Mouse (Mus musculus) hindbrain, embryonic 11.5 days (tissue): ENCODE measurements at regions not wholly inside any gene's neighbourhood (a gene's known extent, or its start where the extent isn't known, plus 50 kb on each side); places are given as distances from the start of the nearest gene placed in this dataset.

Experiments used
- ATAC-seq: fragments of 200-750 bp; cut with Nextera tagmentation; 2 replicates; pipeline ENCODE4 v1.8.0; 2017; ENCODE audit warnings: mild to moderate bottlenecking, moderate TSS enrichment, moderate library complexity; ENCODE audit not compliant: low FRiP score
- DNase-seq: peaks from one replicate; pipeline ENCODE4 v3.0.0-alpha.2; 2015; ENCODE audit warnings: low spot score
- H3K27ac ChIP-seq: fragments of 300-500 bp; sonication (generic); 2 replicates; pipeline ENCODE4 v1.5.1; 2014; ENCODE audit warnings: mild to moderate bottlenecking, low read depth, low read length
- H3K27me3 ChIP-seq: fragments of 300-500 bp; sonication (generic); 2 replicates; pipeline ENCODE4 v1.6.1; 2014; ENCODE audit warnings: mild to moderate bottlenecking, low read length, moderate library complexity, mixed read lengths; ENCODE audit not compliant: control insufficient read depth, insufficient read depth
- H3K36me3 ChIP-seq: fragments of 300-500 bp; sonication (generic); 2 replicates; pipeline ENCODE4 v1.6.1; 2014; ENCODE audit warnings: mild to moderate bottlenecking, low read length, moderate library complexity, mixed read lengths; ENCODE audit not compliant: control insufficient read depth, insufficient read depth
- H3K4me1 ChIP-seq: fragments of 300-500 bp; sonication (generic); replicated peaks from 2 replicates; pipeline ENCODE4 v1.6.1; 2014; ENCODE audit warnings: low read length, mixed read lengths; ENCODE audit not compliant: control insufficient read depth, insufficient read depth
- H3K4me2 ChIP-seq: fragments of 300-500 bp; sonication (generic); replicated peaks from 2 replicates; pipeline ENCODE4 v1.6.1; 2014; ENCODE audit warnings: mild to moderate bottlenecking, low read depth, low read length
- H3K4me3 ChIP-seq: fragments of 300-500 bp; sonication (generic); 2 replicates; pipeline ENCODE4 v1.5.1; 2014; ENCODE audit warnings: low read depth, low read length
- H3K9ac ChIP-seq: fragments of 300-500 bp; sonication (generic); 2 replicates; pipeline ENCODE4 v1.6.1; 2014; ENCODE audit warnings: low read depth, low read length
- H3K9me3 ChIP-seq: fragments of 300-500 bp; sonication (generic); 2 replicates; pipeline ENCODE4 v1.6.1; 2016; ENCODE audit warnings: low read length; ENCODE audit not compliant: control insufficient read depth
- WGBS: fragments of 180-500 bp; shearing (Covaris S2); extraction: QIAGEN DNeasy Blood & Tissue Kit; methylation state at CpG from one replicate; pipeline ENCODE4 v1.1.7; 2014; 5-methylcytosine and 5-hydroxymethylcytosine counted together

DNA sequence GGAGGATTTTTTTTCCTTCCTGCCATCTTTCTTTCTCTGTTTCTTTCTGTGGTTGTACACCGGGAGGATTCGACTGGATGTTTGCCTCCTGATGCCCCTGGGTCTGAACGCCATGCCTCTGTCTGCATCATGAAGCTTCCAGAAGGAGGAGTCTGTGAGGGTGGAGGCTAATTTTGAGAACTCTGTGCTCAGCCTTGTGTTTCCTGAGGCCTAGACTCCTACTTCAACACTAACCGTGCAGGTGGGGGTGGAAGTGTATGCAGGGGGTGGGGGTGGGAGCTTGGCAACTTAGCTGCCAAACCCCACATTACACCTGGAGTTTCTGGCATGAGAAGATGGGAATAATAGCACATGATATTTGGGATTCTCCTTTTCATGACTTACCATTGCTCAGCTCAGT, 82.0 kb upstream of the Sorcs3 start:
- Histone ChIP-seq H3K4me3 (no peak overlapping the region), H3K27me3 (no peaks in the 10 kb centered on the region), H3K36me3 (no peaks in the 10 kb centered on the region), H3K4me1 (no peaks in the 10 kb centered on the region), H3K4me2 (no peak overlapping the region), H3K27ac (no peak overlapping the region), H3K9me3 (no peaks in the 10 kb centered on the region), H3K9ac (no peak overlapping the region)
- DNase-seq: no peak
- 87% methylated on average over 4 of the region's 4 CpGs for WGBS
- ATAC-seq: no peak

DNA sequence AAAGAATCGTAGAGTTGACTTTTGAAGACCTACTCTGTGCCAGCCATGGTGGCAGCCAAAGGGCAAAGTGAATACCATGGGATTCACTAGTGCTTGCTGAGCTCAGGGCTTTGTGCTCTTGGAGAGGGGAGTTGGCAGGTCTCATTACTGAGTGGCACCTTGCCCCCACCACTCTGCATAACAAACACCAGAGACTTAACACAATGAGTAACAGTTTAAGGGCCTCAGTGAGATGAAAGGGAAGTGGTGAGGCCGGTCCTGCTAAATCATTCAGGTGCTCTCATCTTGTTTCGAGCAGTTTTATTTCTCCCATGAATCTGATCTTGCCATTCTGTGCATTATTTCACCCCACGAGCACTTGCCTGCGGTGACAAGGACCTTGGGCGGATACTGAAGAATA, 80.1 kb upstream of the Sorcs3 start:
- Histone ChIP-seq H3K27me3 (no peaks in the 10 kb centered on the region), H3K36me3 (no peaks in the 10 kb centered on the region), H3K4me2 (no peak overlapping the region), H3K4me1 (no peaks in the 10 kb centered on the region), H3K27ac (no peak overlapping the region), H3K9ac (no peak overlapping the region), H3K9me3 (no peaks in the 10 kb centered on the region), H3K4me3 (no peak overlapping the region)
- 85% methylated on average over 6 of the region's 6 CpGs for WGBS
- DNase-seq (no peak), ATAC-seq (no peak)

DNA sequence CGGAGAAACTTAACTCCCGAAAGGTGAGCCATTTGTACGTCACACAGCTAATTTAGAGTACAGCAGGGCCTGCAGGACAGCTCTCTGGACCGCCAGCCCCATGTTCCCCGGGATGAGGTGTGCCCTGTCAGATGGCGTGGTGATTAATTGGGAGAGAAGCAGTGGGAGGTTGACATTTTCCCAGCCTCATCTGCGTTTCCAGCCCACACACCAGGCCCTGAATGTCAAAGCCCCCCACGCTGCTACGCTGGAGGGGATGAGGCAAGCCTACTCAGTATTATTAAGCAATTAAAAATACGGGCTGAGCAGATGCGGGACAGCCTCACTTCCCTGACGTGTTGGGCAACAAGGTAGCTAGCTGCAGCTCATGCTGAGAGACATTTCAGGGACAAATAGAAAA, 77.7 kb upstream of the Sorcs3 start:
- no peak overlapping the region for H3K4me3 ChIP-seq
- ATAC-seq: peak; percentile 59
- WGBS: 48% methylated on average over 12 of the region's 12 CpGs
- no peaks in the 10 kb centered on the region for H3K4me1 ChIP-seq
- H3K36me3 ChIP-seq: no peaks in the 10 kb centered on the region
- DNase-seq: peak; percentile 14
- H3K9ac ChIP-seq: no peak overlapping the region
- H3K27me3 ChIP-seq: no peaks in the 10 kb centered on the region
- no peaks in the 10 kb centered on the region for H3K9me3 ChIP-seq
- no peak overlapping the region for H3K27ac ChIP-seq
- H3K4me2 ChIP-seq: no peak overlapping the region

GRCm38 (mm10) chr19:48136231-48136630, 69.6 kb upstream of the Sorcs3 start:
- Histone ChIP-seq H3K9ac (no peak overlapping the region), H3K27ac (no peak overlapping the region), H3K4me3 (no peak overlapping the region), H3K36me3 (no peaks in the 10 kb centered on the region), H3K27me3 (no peaks in the 10 kb centered on the region), H3K4me2 (no peak overlapping the region), H3K9me3 (no peaks in the 10 kb centered on the region), H3K4me1 (no peaks in the 10 kb centered on the region)
- WGBS: 86% methylated on average over 8 of the region's 8 CpGs
- ATAC-seq (no peak), DNase-seq (no peak)

- no peaks in the 10 kb centered on the region for H3K9me3 ChIP-seq
- H3K4me3 ChIP-seq: no peak overlapping the region
- DNase-seq (peak; percentile 73), ATAC-seq (no peak)
- no peak overlapping the region for H3K27ac ChIP-seq
- H3K27me3 ChIP-seq: no peaks in the 10 kb centered on the region
- H3K4me1 ChIP-seq: no peaks in the 10 kb centered on the region
- H3K36me3 ChIP-seq: no peaks in the 10 kb centered on the region
- 28% methylated on average over 1 of the region's 1 CpGs for WGBS
- no peak overlapping the region for H3K9ac ChIP-seq
- no peak overlapping the region for H3K4me2 ChIP-seq
Observed at GRCm38 (mm10) chr19:48144129-48144528, 61.7 kb upstream of the Sorcs3 start.
